Mouse (Mus musculus): ENCODE measurements around the gene Iqub.

DNA sequence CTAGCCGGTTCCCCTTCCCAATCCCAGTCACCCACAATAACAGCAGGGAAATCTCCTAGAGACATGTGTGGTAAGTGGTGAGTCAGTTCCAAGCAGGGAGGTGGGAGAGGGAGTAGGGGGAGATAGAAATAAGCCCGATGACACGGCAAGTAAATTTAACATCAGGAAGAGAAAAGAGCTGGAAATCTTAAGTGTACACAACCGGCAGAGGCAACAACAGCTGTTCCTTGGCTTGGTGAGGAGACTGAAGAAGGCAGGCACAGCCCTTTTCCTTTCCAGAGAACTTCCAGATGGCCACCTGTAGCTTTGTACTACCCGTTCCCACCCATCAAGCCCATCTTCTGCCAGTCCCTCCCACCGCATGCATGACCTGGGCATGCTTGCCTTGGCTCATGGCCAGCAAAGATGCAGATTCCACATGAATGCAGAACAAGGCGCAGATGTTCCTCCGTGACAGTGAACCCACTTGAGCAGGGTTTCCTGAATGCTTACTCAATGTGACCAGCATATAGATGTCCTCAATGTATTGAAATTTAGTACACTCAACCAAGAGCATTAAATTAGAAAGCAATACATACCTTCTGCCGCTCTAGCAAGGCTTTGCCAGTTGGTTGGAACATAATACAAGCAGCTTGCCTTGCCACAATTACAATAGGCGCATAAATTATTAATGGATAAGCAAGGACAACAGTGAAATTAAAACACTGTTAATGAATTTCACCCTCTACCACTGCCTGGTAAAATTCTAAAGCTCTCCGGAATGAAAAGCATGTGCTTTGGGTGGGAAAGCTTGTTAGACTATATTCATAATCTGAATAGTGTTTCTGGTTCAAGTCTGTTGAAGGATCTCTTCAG, 106.1 kb downstream of the Iqub start:
- TF ChIP-seq CTCF (IDR thresholded peaks at IDR 0.05; ENCODE audit: control insufficient read depth, insufficient read depth, low read length) (no peak), POLR2A (IDR thresholded peaks at IDR 0.05; ENCODE audit: borderline replicate concordance, control insufficient read depth, low read depth, low read length) (no peak)

Data from bone marrow, adult 2 months (tissue).